Mouse (Mus musculus): ENCODE results near the gene Sfn.
"Not testable (repeated sequence)": the region's sequence is repeated elsewhere in the genome, so short reads cannot be mapped to it uniquely, and the experiment has no call there.

Gene Sfn

DNA sequence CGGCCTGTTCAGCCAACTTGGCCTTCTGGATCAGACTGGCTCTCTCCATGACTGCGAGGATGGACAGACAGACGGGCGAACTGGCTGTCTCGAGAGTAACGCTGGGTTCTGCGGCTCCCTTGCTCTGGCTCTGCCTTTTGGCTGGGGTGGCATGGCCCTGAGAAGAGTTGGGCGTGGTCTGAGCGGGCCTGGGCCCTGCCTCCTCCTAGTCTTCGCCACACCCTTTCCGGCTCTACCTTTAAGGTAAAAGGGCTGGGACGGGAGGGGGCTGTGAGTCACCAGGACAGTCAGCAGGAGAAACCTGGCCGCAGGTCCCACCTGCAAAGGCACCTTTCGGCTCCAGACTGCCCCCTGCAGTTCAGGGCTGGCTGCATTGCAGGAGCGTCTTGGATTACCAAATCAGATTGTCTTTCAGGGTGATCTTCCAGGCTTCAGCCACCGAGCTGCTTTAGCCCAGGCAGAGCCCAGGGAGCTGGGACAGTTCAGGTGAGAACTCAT, at the start of gene Sfn:
Gene Sfn (minus strand): TSS at position 448 of the 498 bp plus-strand sequence.
- peak; percentile 85 for DNase-seq

DNA sequence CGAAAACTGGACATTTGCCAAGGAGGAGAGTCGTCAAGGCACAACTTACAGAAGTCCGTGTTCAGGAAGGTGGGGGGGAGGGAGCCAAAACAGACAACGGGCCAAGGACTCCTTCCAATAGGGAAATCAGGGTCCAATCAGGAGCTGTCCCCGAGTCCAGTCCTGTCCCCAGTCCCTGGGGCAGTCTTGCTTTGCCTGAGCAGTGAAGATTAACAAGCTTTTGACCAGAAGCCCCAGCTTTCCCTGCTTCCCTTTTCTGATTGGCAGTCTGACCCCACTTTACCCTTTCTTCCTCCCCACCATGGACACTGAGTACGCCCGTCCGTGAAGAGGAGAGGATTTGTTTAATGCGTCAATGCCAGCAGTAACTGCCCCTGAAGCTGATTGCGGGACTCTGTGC, 49.5 kb upstream of the Sfn start:
- no peak for DNase-seq

GRCm38 (mm10) chr4:133649989-133650699, 48.2 kb upstream of the Sfn start, which contains the start of gene Zdhhc18:
Gene Zdhhc18, minus strand, starts transcription at chr4:133650154.
- DNase-seq, result peak; percentile 95

- not testable (repeated sequence) for DNase-seq
Observed at GRCm38 (mm10) chr4:133649464-133649863, 47.5 kb upstream of the Sfn start.

- DNase-seq, result no peak
Observed at GRCm38 (mm10) chr4:133645680-133646079, 43.7 kb upstream of the Sfn start.

GRCm38 (mm10) chr4:133645195-133645594, 43.2 kb upstream of the Sfn start:
- no peak for DNase-seq

GRCm38 (mm10) chr4:133634043-133634410, 32.1 kb upstream of the Sfn start:
- no peak for DNase-seq

DNA sequence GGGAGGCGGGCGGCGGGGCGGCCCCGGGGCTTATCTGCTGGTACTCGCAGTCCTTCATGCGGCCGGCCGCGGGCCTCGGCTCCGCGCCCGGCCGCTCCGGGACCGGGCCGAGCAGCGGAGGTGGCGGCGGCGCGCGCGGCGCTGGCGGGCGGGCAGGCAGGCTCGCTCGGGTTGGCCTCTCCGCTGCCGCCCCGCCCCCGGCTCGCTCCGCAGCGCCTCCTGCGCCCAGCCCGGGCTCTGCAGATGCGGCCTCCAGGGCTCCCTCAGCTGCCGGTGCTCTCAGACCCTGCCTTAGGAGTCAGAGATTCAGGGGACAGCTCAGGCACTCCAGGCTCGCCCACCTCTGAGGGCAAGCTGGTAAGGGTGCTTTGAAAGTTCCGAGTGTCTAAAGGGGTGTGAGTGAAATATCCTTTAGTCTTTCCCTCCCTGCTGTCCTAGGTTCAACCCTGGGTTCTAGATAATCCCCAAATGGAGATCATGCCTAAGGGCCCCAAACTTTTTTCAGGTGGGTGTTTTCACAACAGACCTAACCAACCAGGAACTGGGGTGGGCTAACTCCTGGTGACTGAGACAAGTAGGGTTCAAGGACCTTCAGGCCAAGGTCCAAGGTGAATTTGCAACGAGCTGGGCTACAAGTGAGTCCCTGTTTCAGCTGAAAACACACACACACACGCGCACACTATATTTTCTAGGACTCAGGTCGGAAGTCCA, 31.5 kb upstream of the Sfn start:
- DNase-seq, result peak; percentile 96

DNA sequence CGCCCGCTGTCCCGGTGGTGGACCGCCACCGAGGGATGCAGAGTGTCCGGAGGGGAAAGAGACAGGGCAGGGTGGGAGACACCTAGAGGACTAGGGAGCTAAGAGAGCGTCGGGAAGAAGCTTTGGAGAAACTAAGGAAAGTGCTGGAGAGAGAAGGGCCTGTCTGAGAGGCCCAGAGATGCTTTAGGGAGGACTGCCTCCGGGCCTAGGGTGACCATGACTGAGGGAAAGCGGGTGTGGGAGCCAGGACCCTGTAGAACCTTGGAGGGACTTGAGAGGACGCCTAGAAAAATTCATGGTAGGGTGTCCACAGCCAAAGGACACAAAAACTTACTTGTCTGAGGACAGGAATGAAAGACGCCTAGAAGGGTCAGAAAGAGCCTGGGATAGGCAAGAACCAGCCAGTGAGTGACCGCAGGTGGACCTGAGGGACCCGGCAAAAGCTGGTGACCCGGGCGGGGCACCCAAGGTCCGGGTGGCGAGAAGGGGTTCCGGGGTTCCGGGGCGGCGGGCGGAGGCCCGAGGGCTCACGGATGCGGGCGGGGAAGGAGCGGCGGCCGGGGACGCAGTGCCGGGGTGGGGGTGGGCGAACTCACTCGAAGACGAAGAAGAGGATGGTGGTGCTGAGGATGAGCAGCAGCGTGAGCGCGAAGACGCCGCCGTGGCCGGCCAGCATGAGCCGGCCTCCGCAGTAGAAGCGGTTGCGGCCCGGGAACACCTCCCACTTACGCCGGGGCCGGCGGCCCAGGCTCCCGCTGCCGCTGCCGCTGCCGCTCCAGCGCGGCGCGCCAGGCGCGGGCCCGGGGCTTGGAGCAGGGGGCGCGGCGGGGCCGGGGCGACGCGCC, 30.7 kb upstream of the Sfn start:
- peak; percentile 78 for DNase-seq

- no peak for DNase-seq
Observed at GRCm38 (mm10) chr4:133631769-133632411, 29.9 kb upstream of the Sfn start.

GRCm38 (mm10) chr4:133631071-133631768, 29.3 kb upstream of the Sfn start:
- no peak for DNase-seq

GRCm38 (mm10) chr4:133630326-133630920, 28.5 kb upstream of the Sfn start:
- DNase-seq, result no peak

DNA sequence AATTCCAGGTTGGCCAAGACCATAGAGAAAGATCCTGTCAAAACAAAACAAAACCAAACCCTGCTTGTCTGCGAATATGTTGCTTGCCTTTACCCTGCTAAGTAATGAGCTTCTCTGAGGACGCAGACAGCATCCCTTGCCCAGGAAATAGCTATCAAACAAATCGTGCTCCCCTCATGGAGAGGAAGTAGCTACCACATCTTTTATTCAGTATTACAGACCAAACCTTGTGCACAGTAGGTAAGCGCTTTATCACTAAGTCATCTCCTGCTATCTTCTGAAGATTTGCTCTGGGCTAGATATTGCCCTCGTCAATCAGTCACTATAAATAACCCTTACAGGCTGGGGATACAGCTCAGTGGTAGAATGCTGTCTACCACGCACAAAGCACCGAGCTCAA, 27.2 kb upstream of the Sfn start:
- DNase-seq, result no peak

GRCm38 (mm10) chr4:133628517-133628916, 26.5 kb upstream of the Sfn start:
- DNase-seq, result no peak

GRCm38 (mm10) chr4:133627039-133627438, 25.1 kb upstream of the Sfn start:
- no peak for DNase-seq

DNA sequence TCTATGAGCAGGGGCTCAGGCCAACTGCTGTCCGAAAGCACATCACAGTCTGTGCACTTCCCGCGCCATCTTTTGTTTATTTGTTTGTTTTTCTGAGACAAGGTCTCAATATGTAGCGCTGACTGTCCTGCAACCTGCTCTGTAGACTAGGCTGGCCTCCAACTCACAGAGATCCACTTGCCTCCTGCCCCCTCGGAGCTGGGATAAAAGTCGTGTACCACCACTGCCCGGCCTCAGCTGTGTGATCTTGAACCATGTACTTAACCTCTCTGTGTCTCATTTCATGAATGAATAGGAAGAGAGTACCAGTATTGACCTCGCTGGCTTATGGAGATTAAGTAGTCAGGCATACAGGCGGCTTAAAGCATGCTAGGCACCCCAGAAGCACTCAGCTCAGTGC, 24.7 kb upstream of the Sfn start:
- no peak for DNase-seq

GRCm38 (mm10) chr4:133626221-133626620, 24.3 kb upstream of the Sfn start:
- no peak for DNase-seq

- DNase-seq, result peak; percentile 83
Observed at GRCm38 (mm10) chr4:133625621-133626071, 23.7 kb upstream of the Sfn start.

DNA sequence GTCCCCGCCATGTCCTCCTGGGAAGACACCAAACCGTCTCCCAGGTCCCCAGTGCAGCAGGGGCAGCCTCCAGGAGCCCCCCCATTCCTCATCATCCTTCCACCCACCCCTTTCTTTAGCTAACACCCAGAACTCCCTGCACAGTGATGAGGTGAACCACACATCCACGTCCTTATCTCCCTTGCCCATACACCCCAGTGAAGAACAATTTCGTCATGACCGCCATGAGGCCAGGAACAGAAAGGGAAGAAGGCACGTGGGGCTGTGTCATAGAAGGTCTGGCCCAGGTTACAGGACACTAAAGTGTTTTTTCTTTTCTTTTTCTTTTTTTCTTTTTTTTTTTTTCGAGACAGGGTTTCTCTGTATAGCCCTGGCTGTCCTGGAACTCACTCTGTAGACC, 22.9 kb upstream of the Sfn start:
- DNase-seq, result no peak

DNA sequence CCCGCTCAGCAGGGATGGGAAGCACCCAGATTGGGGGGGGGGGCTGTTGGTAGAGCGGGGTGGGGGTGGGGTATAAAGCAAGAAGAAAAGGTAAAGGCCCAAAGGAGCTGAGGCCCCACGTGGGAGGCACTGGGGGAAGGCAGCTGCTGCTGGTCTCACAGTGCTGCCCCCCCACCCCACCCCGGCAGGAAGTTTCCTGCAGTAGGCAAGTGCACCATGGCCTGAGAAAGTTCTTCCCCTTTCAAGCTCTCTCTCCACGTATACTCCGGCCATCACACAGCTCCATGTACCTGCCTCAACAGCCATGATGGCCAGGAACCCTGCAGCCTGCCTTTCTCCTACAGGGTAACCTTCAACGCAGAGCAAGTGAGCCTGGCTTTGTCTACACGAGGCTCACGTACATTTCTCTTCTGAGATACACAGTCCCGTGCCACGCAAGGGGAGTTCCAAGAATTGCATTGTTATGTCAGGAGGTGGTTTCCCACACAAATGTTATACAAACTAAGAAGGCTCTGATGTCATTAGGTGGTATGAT, 20.3 kb upstream of the Sfn start:
- DNase-seq, result peak; percentile 64

DNA sequence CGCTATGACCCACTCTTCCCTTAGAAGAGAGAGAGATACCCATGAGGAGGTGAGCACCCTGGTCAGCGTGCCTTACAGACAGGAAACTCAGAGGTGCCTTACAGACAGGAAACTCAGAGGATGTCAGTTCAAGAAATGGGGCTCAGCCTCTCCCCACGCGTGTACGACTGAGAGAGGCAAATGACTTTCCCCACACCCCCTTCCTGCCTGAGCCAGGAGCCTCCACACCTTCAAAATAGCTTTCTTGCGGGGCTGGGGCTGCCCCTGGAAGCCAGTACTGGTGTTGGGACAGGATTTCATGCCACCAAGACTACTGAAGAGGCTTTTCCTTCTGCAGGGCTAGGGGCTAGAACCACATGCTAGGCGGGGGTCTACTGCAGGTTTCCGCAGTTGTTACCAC, 18.7 kb upstream of the Sfn start:
- peak; percentile 49 for DNase-seq

Data from thymus, postnatal 4 days (tissue).